In genomic region chr13:25055111-25055554, GRCm38 (mm10) we compare ENCODE assay signal across 9 mouse cellular contexts. TPM values are rescaled to one million over a fixed set of nuclear protein-coding genes. Genes with fewer than 3 reads are reported as not detected.
A peak's percentile ranks its signal among the peaks of the same experiment; 100 is the strongest.
DNase-seq lines count a peak whose midpoint lies in the region; ATAC-seq and TF ChIP-seq lines count a peak whose summit lies in the region.
"Had no signal": no experiment of that assay in that cellular context is flagged by ENCODE, and none has a peak within 500 bp of the region (broad histone marks: within the 10 kb centered on the region; RNA-seq: fewer than 3 reads in every experiment).

No protein-coding gene starts in this region.

- peak; percentile 40 for TF ChIP-seq CTCF in liver, adult 2 months (IDR thresholded peaks at IDR 0.05; ENCODE audit: low read depth, low read length)

- peak overlapping the region; percentile 45 for H3K4me3 ChIP-seq in embryonic facial prominence, embryonic 11.5 days (ENCODE audit: low read depth, low read length)
- H3K4me3 ChIP-seq in heart, embryonic 15.5 days, result peak overlapping the region; percentile 58
- peak overlapping the region; percentile 46; the same call in 1 of the 2 replicates for H3K4me3 ChIP-seq in liver, adult 2 months (ENCODE audit: insufficient read depth, low read depth, low read length)

- DNase-seq in urinary bladder, postnatal 14 days (ENCODE audit: low spot score), result peak; percentile 18
- no peak for DNase-seq in urinary bladder, adult 2 months (ENCODE audit: low spot score)
- peak; percentile 85 for DNase-seq in embryonic facial prominence, embryonic 11.5 days (ENCODE audit: low spot score)
- DNase-seq in kidney, postnatal 14 days, result peak; percentile 79
- peak; percentile 17 for DNase-seq in liver, adult 2 months (ENCODE audit: extremely low read depth, low read depth, low spot score)
- peak; percentile 23 for DNase-seq in naive thymus-derived CD4-positive, alpha-beta T cell, adult 2 months (ENCODE audit: low read depth)
- peak; percentile 23 to 27 for DNase-seq in thymus, adult 18-20 months

- H3K9me3 ChIP-seq in embryonic facial prominence, embryonic 11.5 days (replicated peaks; ENCODE audit: control insufficient read depth, low read length), result peaks cover under 1% of the 10 kb centered on the region; the same call in 1 of the 2 replicates
- no peaks in the 10 kb centered on the region for H3K9me3 ChIP-seq in heart, embryonic 15.5 days (replicated peaks)

- ATAC-seq in embryonic facial prominence, embryonic 11.5 days (replicated peaks; ENCODE audit: insufficient number of reproducible peaks, low FRiP score, low TSS enrichment, low read depth), result peak; percentile 89
- ATAC-seq in heart, embryonic 15.5 days (replicated peaks; ENCODE audit: insufficient number of reproducible peaks, insufficient read depth, low FRiP score, low read depth), result peak; percentile 69

- H3K36me3 ChIP-seq in embryonic facial prominence, embryonic 11.5 days (replicated peaks; ENCODE audit: control insufficient read depth, insufficient read depth, low read depth, low read length), result no peaks in the 10 kb centered on the region
- H3K36me3 ChIP-seq in heart, embryonic 15.5 days, result no peaks in the 10 kb centered on the region
- no peaks in the 10 kb centered on the region for H3K36me3 ChIP-seq in liver, adult 2 months (ENCODE audit: control insufficient read depth, insufficient read depth, low read length)

- under 1% methylated on average over 35 of the region's 35 CpGs for WGBS in embryonic facial prominence, embryonic 11.5 days
- under 1% methylated on average over 35 of the region's 35 CpGs for WGBS in heart, embryonic 15.5 days
- WGBS in liver, adult 2 months, result 2% methylated on average over 35 of the region's 35 CpGs

- H3K79me2 ChIP-seq in liver, adult 2 months (ENCODE audit: control insufficient read depth, insufficient read depth, low read length), result no peaks in the 10 kb centered on the region

- TF ChIP-seq POLR2A in liver, adult 2 months (IDR thresholded peaks at IDR 0.05; ENCODE audit: extremely low read depth, insufficient read depth, low read length), result no peak

- H3K4me2 ChIP-seq in embryonic facial prominence, embryonic 11.5 days (ENCODE audit: low read depth, low read length), result peak overlapping the region; percentile 90
- peak overlapping the region; percentile 94 for H3K4me2 ChIP-seq in heart, embryonic 15.5 days

- H3K27me3 ChIP-seq in embryonic facial prominence, embryonic 11.5 days (ENCODE audit: control insufficient read depth, insufficient read depth, low read length), result peaks cover 18% of the 10 kb centered on the region
- peaks cover 34% of the 10 kb centered on the region for H3K27me3 ChIP-seq in heart, embryonic 15.5 days
- H3K27me3 ChIP-seq in liver, adult 2 months (ENCODE audit: control insufficient read depth, insufficient read depth, low read length), result peaks cover 4% of the 10 kb centered on the region; the same call in 1 of the 2 replicates

- peak overlapping the region; percentile 47 for H3K9ac ChIP-seq in embryonic facial prominence, embryonic 11.5 days (replicated peaks; ENCODE audit: low read length)
- H3K9ac ChIP-seq in heart, embryonic 15.5 days, result peak overlapping the region; percentile 38
- H3K9ac ChIP-seq in liver, adult 2 months (ENCODE audit: low read depth, low read length), result no peak overlapping the region

- peaks cover 7% of the 10 kb centered on the region; the same call in 1 of the 2 replicates for H3K4me1 ChIP-seq in embryonic facial prominence, embryonic 11.5 days (ENCODE audit: control insufficient read depth, insufficient read depth, low read length)
- peaks cover 16% of the 10 kb centered on the region for H3K4me1 ChIP-seq in heart, embryonic 15.5 days (replicated peaks)
- H3K4me1 ChIP-seq in liver, adult 2 months (ENCODE audit: control insufficient read depth, insufficient read depth, low read length), result no peaks in the 10 kb centered on the region

- no peak overlapping the region for H3K27ac ChIP-seq in embryonic facial prominence, embryonic 11.5 days (replicated peaks; ENCODE audit: low read depth, low read length)
- no peak overlapping the region for H3K27ac ChIP-seq in heart, embryonic 15.5 days
- H3K27ac ChIP-seq in liver, adult 2 months (replicated peaks; ENCODE audit: insufficient read depth, low read depth, low read length), result no peak overlapping the region

RNA-seq across cellular contexts. Expression of gene Dcdc2a, which starts 0.7 kb away (rescaled TPM):
- polyA plus RNA-seq in urinary bladder, adult 2 months (2012; rRNA removed), result 0.40 and 0.50 TPM in 2 replicates
- 1.7 and 1.9 TPM in 2 replicates for polyA plus RNA-seq in embryonic facial prominence, embryonic 11.5 days (2014; fragmentation: Nextera tagmentation; extraction: Ambion mirVana)
- 0.56 and 0.66 TPM in 2 replicates for polyA plus RNA-seq in heart, embryonic 15.5 days (2015; fragmentation: Nextera tagmentation; extraction: Ambion mirVana)
- total RNA-seq in liver, adult 2 months (2014; rRNA removed), result 0.83 and 0.94 TPM in 2 replicates
- 0.29 TPM in 2 replicates for polyA plus RNA-seq in liver, adult 2 months (2012; rRNA removed)
- total RNA-seq: MEL had no signal

RNA-seq across cellular contexts. Expression of gene Mrs2, which starts 35.0 kb away (rescaled TPM):
- 21.0 and 23.9 TPM in 2 replicates for polyA plus RNA-seq in urinary bladder, adult 2 months (2012; rRNA removed)
- 23.5 and 29.2 TPM in 2 replicates for polyA plus RNA-seq in embryonic facial prominence, embryonic 11.5 days (2014; fragmentation: Nextera tagmentation; extraction: Ambion mirVana)
- polyA plus RNA-seq in heart, embryonic 15.5 days (2015; fragmentation: Nextera tagmentation; extraction: Ambion mirVana), result 13.1 and 13.5 TPM in 2 replicates
- total RNA-seq in liver, adult 2 months (2014; rRNA removed), result 13.7 and 18.3 TPM in 2 replicates
- 7.6 and 11.3 TPM in 2 replicates for polyA plus RNA-seq in liver, adult 2 months (2012; rRNA removed)
